ENCODE assay signal across 9 mouse cellular contexts in the genomic region with DNA sequence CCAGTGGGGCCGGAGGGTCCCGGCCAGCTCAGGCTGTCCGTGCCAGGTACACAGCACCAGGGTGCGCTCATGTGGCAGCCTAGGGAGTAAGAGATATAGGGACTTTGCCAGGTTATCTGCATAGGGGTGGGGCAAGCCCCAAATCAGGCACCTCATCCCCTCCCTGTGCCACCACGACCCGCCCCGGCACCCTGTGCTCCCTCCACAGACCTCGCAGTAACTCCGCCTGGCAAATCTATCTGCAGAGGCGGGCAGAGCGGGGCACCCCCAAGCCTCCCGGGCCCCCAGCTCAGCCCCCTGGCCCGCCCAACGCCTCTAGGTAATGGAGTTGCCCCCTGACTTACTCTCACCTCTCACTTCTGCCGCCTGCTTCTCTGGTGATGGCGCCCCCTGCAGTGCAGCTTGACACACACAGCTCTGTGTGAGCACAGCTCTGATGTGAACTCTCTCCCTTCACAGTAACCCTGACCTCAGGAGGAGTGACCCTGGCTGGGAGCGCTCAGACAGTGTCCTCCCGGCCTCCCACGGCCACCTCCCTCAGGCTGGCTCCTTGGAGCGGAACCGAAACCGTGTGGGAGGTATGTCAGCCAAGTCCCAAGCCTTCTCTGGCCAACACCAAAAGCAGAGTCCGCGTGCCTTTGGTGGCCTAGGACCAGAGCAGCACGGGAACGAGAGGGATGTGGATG. TPM values are rescaled to one million over a fixed set of nuclear protein-coding genes. Genes with fewer than 3 reads are reported as not detected.
DNase-seq lines count a peak whose midpoint lies in the region; TF ChIP-seq lines count a peak whose summit lies in the region.
"Had no signal": no experiment of that assay in that cellular context is flagged by ENCODE, and none has a peak within 500 bp of the region (broad histone marks: within the 10 kb centered on the region; RNA-seq: fewer than 3 reads in every experiment).

No protein-coding gene starts in this region.

- peak; percentile 29 for DNase-seq in left cerebral cortex, postnatal 4 days
- no peak for DNase-seq in left cerebral cortex, postnatal 10 days (ENCODE audit: extremely low spot score in 1 of 2, low spot score in 2 of 2)
- peak; percentile 67 to 87 for DNase-seq in kidney, postnatal 25 days
- DNase-seq in testis, postnatal 10 days (ENCODE audit: low spot score) = peak; percentile 77
- DNase-seq in yolk sac, embryonic 10.5 days (ENCODE audit: low spot score) = no peak
- no peak for DNase-seq in layer of hippocampus, adult 9-10 months (ENCODE audit: low spot score)

- no peak overlapping the region for H3K27ac ChIP-seq in bone marrow, adult 2 months (ENCODE audit: control insufficient read depth, insufficient read depth, low read depth, low read length, poor library complexity)

- H3K4me3 ChIP-seq in bone marrow, adult 2 months (replicated peaks; ENCODE audit: control insufficient read depth, low read depth, low read length) = no peak overlapping the region

- H3K4me1 ChIP-seq in bone marrow, adult 2 months (ENCODE audit: control insufficient read depth, insufficient read depth, low read length) = no peaks in the 10 kb centered on the region

- 0 out of 2 replicates have a peak, but pooled peaks have one; percentile 11 for TF ChIP-seq POLR2A in bone marrow, adult 2 months (IDR thresholded peaks at IDR 0.05; ENCODE audit: borderline replicate concordance, control insufficient read depth, low read depth, low read length)

- WGBS in bone marrow, adult 2 months = 81% methylated on average over 26 of the region's 26 CpGs

- intact Hi-C loops in left cerebral cortex, postnatal 4 days (cut with DNase I) = loop anchor here (10.0 kb wide), 1 partner anchor 164 kb away; no protein-coding TSS in a partner anchor
- intact Hi-C loops in left cerebral cortex, postnatal 10 days (cut with DNase I) = loop anchor here (5.0 kb wide), 2 partner anchors 66 to 91 kb away; a partner anchor contains a TSS

- peak; percentile 55 for TF ChIP-seq CTCF in bone marrow, adult 2 months (IDR thresholded peaks at IDR 0.05; ENCODE audit: control insufficient read depth, insufficient read depth, low read length)

RNA-seq across cellular contexts. Expression of a gene that starts 7.1 kb away (rescaled TPM):
- total RNA-seq in left cerebral cortex, postnatal 4 days (2021) = not detected
- total RNA-seq in left cerebral cortex, postnatal 10 days (2021) = 1 to 10 TPM in 1 of 2 experiments, under 1 TPM in 1; 0.45 to 1.1 TPM
- polyA plus RNA-seq in bone marrow, adult 2 months (2011; ENCODE audit: insufficient read depth, insufficient read length, low replicate concordance, missing spikeins) = not detected in 2 replicates
- polyA plus RNA-seq: embryonic facial prominence, embryonic 11.5 days; liver, embryonic 16.5 days had no signal

RNA-seq across cellular contexts. Expression of a gene that starts 10.5 kb away (rescaled TPM):
- not detected for total RNA-seq in left cerebral cortex, postnatal 4 days (2021)
- under 1 TPM in 1 of 2 experiments, not detected in 1; 0.75 TPM for total RNA-seq in left cerebral cortex, postnatal 10 days (2021)
- polyA plus RNA-seq in bone marrow, adult 2 months (2011; ENCODE audit: insufficient read depth, insufficient read length, low replicate concordance, missing spikeins) = 2.0 TPM in 1 of 2 replicates, not detected in the other
- polyA plus RNA-seq: embryonic facial prominence, embryonic 11.5 days; liver, embryonic 16.5 days had no signal

RNA-seq across cellular contexts. Expression of a gene that starts 30.4 kb away (rescaled TPM):
- total RNA-seq in left cerebral cortex, postnatal 4 days (2021) = under 1 TPM in 1 of 2 experiments, not detected in 1; 0.18 TPM
- total RNA-seq in left cerebral cortex, postnatal 10 days (2021) = not detected
- polyA plus RNA-seq in bone marrow, adult 2 months (2011; ENCODE audit: insufficient read depth, insufficient read length, low replicate concordance, missing spikeins) = 8.6 and 28.3 TPM in 2 replicates

RNA-seq across cellular contexts. Expression of a gene that starts 38.5 kb away (rescaled TPM):
- total RNA-seq in left cerebral cortex, postnatal 4 days (2021) = 10 to 100 TPM; 52.1 to 52.3 TPM
- 10 to 100 TPM; 62.2 to 62.7 TPM for total RNA-seq in left cerebral cortex, postnatal 10 days (2021)
- polyA plus RNA-seq in bone marrow, adult 2 months (2011; ENCODE audit: insufficient read depth, insufficient read length, low replicate concordance, missing spikeins) = 125 and 265 TPM in 2 replicates

RNA-seq across cellular contexts. Expression of a gene that starts 38.8 kb away (rescaled TPM):
- 10 to 100 TPM; 88.6 to 92.5 TPM for total RNA-seq in left cerebral cortex, postnatal 4 days (2021)
- 100 to 1,000 TPM; 112 to 121 TPM for total RNA-seq in left cerebral cortex, postnatal 10 days (2021)
- polyA plus RNA-seq in bone marrow, adult 2 months (2011; ENCODE audit: insufficient read depth, insufficient read length, low replicate concordance, missing spikeins) = 28.7 and 49.2 TPM in 2 replicates

Comparison
In these comparisons a context has a peak if more than half of its experiments do, and no peak if none do; other contexts are left out.
1. DNase-seq: peak in left cerebral cortex, postnatal 4 days (single experiment), kidney, postnatal 25 days (2 of 2) and testis, postnatal 10 days (single experiment); none in left cerebral cortex, postnatal 10 days (0 of 2), yolk sac, embryonic 10.5 days (single experiment) and layer of hippocampus, adult 9-10 months (single experiment).